16 mouse cellular contexts compared by ENCODE assay signal in the genomic region with DNA sequence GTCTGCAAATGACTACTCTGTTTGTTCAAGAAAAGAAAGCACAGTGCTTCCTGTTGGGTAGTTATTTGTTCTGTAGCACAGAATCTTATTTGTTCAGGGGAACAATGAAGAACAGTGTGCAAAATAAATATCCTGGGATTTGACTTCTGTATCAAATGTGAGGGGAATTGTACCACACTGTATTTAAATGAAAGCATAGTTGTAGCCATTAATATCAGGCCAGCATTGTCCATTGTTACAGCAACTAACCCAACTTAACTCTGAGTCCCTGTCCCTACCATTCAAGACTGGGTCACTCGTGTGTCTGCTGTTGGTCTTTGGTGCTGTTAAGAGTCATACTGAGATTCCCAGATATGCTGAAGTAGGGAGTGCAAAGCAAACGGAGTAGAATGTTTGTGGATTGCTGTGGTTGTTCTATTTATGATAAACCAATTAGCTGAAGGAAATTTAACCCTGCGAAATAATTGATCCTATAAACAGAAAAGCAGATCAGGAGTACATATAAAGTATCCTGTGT.
DNase-seq lines count a peak whose midpoint lies in the region; ATAC-seq and TF ChIP-seq lines count a peak whose summit lies in the region.
"Had no signal": no experiment of that assay in that cellular context is flagged by ENCODE, and none has a peak within 500 bp of the region (broad histone marks: within the 10 kb centered on the region; RNA-seq: fewer than 3 reads in every experiment).

No protein-coding gene starts in this region.

- TF ChIP-seq CTCF in forebrain, postnatal 0 days (IDR thresholded peaks at IDR 0.05; ENCODE audit: low read depth) = no peak
- TF ChIP-seq CTCF in liver, adult 2 months (IDR thresholded peaks at IDR 0.05; ENCODE audit: low read depth, low read length) = no peak

- 39% methylated on average over 3 of the region's 3 CpGs for WGBS in forebrain, postnatal 0 days
- WGBS in forebrain, embryonic 10.5 days = 68% methylated on average over 3 of the region's 3 CpGs
- 54% methylated on average over 3 of the region's 3 CpGs for WGBS in liver, adult 2 months
- WGBS in liver, embryonic 11.5 days = 57% methylated on average over 3 of the region's 3 CpGs
- WGBS in midbrain, embryonic 16.5 days = 35% methylated on average over 3 of the region's 3 CpGs

- no peaks in the 10 kb centered on the region; the same call in 1 of the 2 replicates for H3K79me2 ChIP-seq in liver, adult 2 months (ENCODE audit: control insufficient read depth, insufficient read depth, low read length)

- H3K9me3 ChIP-seq in forebrain, postnatal 0 days (ENCODE audit: low read length) = no peaks in the 10 kb centered on the region
- H3K9me3 ChIP-seq in forebrain, embryonic 10.5 days = peaks cover 3% of the 10 kb centered on the region; the same call in 1 of the 2 replicates
- no peaks in the 10 kb centered on the region for H3K9me3 ChIP-seq in liver, embryonic 11.5 days (ENCODE audit: control insufficient read depth, low read length)
- no peaks in the 10 kb centered on the region for H3K9me3 ChIP-seq in midbrain, embryonic 16.5 days (replicated peaks; ENCODE audit: control insufficient read depth, low read length, poor library complexity, severe bottlenecking)
- H3K9me3 ChIP-seq: heart, embryonic 15.5 days had no signal

- DNase-seq in forebrain, postnatal 0 days = no peak
- no peak for DNase-seq in forebrain, embryonic 10.5 days (ENCODE audit: extremely low spot score, low spot score)
- no peak for DNase-seq in liver, adult 2 months (ENCODE audit: extremely low read depth, low read depth, low spot score)
- DNase-seq in liver, embryonic 11.5 days (ENCODE audit: low spot score) = no peak
- DNase-seq in telencephalon, adult 2 months (ENCODE audit: low read depth, low spot score) = peak; percentile 70
- DNase-seq in lung, postnatal 25 days (ENCODE audit: low spot score) = no peak
- DNase-seq in cerebellum, adult 9-10 months = no peak
- DNase-seq: adrenal gland, adult 2 months; cerebellum, postnatal 14 days; kidney, postnatal 14 days; left cerebral cortex, postnatal 4 days; lung, postnatal 36 days; right cerebral cortex, postnatal 25 days had no signal

- no peak for TF ChIP-seq POLR2A in liver, adult 2 months (IDR thresholded peaks at IDR 0.05; ENCODE audit: extremely low read depth, insufficient read depth, low read length)

- H3K9ac ChIP-seq in forebrain, postnatal 0 days = no peak overlapping the region
- no peak overlapping the region for H3K9ac ChIP-seq in liver, adult 2 months (ENCODE audit: low read depth, low read length)
- H3K9ac ChIP-seq in liver, embryonic 11.5 days (ENCODE audit: low read depth, low read length) = no peak overlapping the region
- peak overlapping the region; percentile 25; the same call in 1 of the 2 replicates for H3K9ac ChIP-seq in midbrain, embryonic 16.5 days (ENCODE audit: low read depth, low read length)
- H3K9ac ChIP-seq: heart, embryonic 15.5 days; liver, embryonic 14.5 days had no signal

- H3K36me3 ChIP-seq in forebrain, postnatal 0 days (ENCODE audit: insufficient read depth) = no peaks in the 10 kb centered on the region
- peaks cover 3% of the 10 kb centered on the region; the same call in 1 of the 2 replicates for H3K36me3 ChIP-seq in forebrain, embryonic 10.5 days (replicated peaks)
- no peaks in the 10 kb centered on the region for H3K36me3 ChIP-seq in liver, adult 2 months (ENCODE audit: control insufficient read depth, insufficient read depth, low read length)
- H3K36me3 ChIP-seq in liver, embryonic 11.5 days (ENCODE audit: control insufficient read depth, insufficient read depth, low read length) = no peaks in the 10 kb centered on the region
- H3K36me3 ChIP-seq in midbrain, embryonic 16.5 days (ENCODE audit: control insufficient read depth, insufficient read depth, low read length) = no peaks in the 10 kb centered on the region
- H3K36me3 ChIP-seq: heart, embryonic 15.5 days had no signal

- H3K27ac ChIP-seq in forebrain, postnatal 0 days (ENCODE audit: low read depth, low read length) = peak overlapping the region; percentile 68
- no peak overlapping the region for H3K27ac ChIP-seq in forebrain, embryonic 10.5 days
- peak overlapping the region; percentile 53 for H3K27ac ChIP-seq in liver, adult 2 months (replicated peaks; ENCODE audit: insufficient read depth, low read depth, low read length)
- no peak overlapping the region for H3K27ac ChIP-seq in liver, embryonic 11.5 days (ENCODE audit: low read depth, low read length)
- H3K27ac ChIP-seq in midbrain, embryonic 16.5 days (ENCODE audit: low read length) = peak overlapping the region; percentile 78
- H3K27ac ChIP-seq: heart, embryonic 15.5 days; liver, embryonic 14.5 days had no signal

- no peak for ATAC-seq in forebrain, postnatal 0 days
- ATAC-seq in liver, embryonic 11.5 days (replicated peaks; ENCODE audit: low FRiP score) = no peak
- peak; percentile 54 for ATAC-seq in midbrain, embryonic 16.5 days

- peaks cover 13% of the 10 kb centered on the region for H3K4me1 ChIP-seq in forebrain, postnatal 0 days (ENCODE audit: insufficient read depth)
- H3K4me1 ChIP-seq in forebrain, embryonic 10.5 days = peaks cover 54% of the 10 kb centered on the region
- peaks cover 12% of the 10 kb centered on the region for H3K4me1 ChIP-seq in liver, adult 2 months (ENCODE audit: control insufficient read depth, insufficient read depth, low read length)
- peaks cover 7% of the 10 kb centered on the region; the same call in 1 of the 2 replicates for H3K4me1 ChIP-seq in liver, embryonic 11.5 days (replicated peaks; ENCODE audit: control insufficient read depth, insufficient read depth, low read length)
- H3K4me1 ChIP-seq in midbrain, embryonic 16.5 days (ENCODE audit: control insufficient read depth, insufficient read depth, low read length) = peaks cover 32% of the 10 kb centered on the region

- no peaks in the 10 kb centered on the region for H3K27me3 ChIP-seq in forebrain, postnatal 0 days (ENCODE audit: insufficient read depth, low read length)
- H3K27me3 ChIP-seq in forebrain, embryonic 10.5 days (ENCODE audit: poor library complexity, severe bottlenecking) = no peaks in the 10 kb centered on the region
- H3K27me3 ChIP-seq in liver, adult 2 months (ENCODE audit: control insufficient read depth, insufficient read depth, low read length) = no peaks in the 10 kb centered on the region
- no peaks in the 10 kb centered on the region for H3K27me3 ChIP-seq in liver, embryonic 11.5 days (replicated peaks; ENCODE audit: control insufficient read depth, insufficient read depth, low read length)
- H3K27me3 ChIP-seq in midbrain, embryonic 16.5 days (ENCODE audit: control insufficient read depth, insufficient read depth, low read depth, low read length) = no peaks in the 10 kb centered on the region
- H3K27me3 ChIP-seq: heart, embryonic 15.5 days had no signal

- H3K4me3 ChIP-seq in forebrain, postnatal 0 days (ENCODE audit: low read depth, low read length) = no peak overlapping the region
- H3K4me3 ChIP-seq in forebrain, embryonic 10.5 days = no peak overlapping the region
- no peak overlapping the region for H3K4me3 ChIP-seq in liver, adult 2 months (ENCODE audit: insufficient read depth, low read depth, low read length)
- no peak overlapping the region for H3K4me3 ChIP-seq in liver, embryonic 11.5 days (ENCODE audit: low read depth, low read length)
- H3K4me3 ChIP-seq in midbrain, embryonic 16.5 days (ENCODE audit: low read depth, low read length) = no peak overlapping the region
- H3K4me3 ChIP-seq: heart, embryonic 15.5 days had no signal

- H3K4me2 ChIP-seq in forebrain, postnatal 0 days (ENCODE audit: low read depth) = no peak overlapping the region
- no peak overlapping the region for H3K4me2 ChIP-seq in liver, embryonic 11.5 days
- H3K4me2 ChIP-seq in midbrain, embryonic 16.5 days (ENCODE audit: low read length) = no peak overlapping the region
- H3K4me2 ChIP-seq: heart, embryonic 15.5 days had no signal

Comparison
In these comparisons a context has a peak if more than half of its experiments do, and no peak if none do; other contexts are left out.
1. H3K27ac ChIP-seq: peak in forebrain, postnatal 0 days (single experiment), liver, adult 2 months (single experiment) and midbrain, embryonic 16.5 days (single experiment); none in forebrain, embryonic 10.5 days (single experiment) and liver, embryonic 11.5 days (single experiment).